Mouse (Mus musculus) testis, postnatal 10 days (tissue): ENCODE measurements at regions not wholly inside any gene's neighbourhood (a gene's known extent, or its start where the extent isn't known, plus 50 kb on each side); places are given as distances from the start of the nearest gene placed in this dataset.

Experiments used
- DNase-seq: peaks from one replicate; pipeline ENCODE4 v3.0.0; 2021; ENCODE audit warnings: low spot score

- no peak for DNase-seq
Observed at GRCm38 (mm10) chr14:73978694-73979093, 317.7 kb downstream of the Gm21750 start.

DNA sequence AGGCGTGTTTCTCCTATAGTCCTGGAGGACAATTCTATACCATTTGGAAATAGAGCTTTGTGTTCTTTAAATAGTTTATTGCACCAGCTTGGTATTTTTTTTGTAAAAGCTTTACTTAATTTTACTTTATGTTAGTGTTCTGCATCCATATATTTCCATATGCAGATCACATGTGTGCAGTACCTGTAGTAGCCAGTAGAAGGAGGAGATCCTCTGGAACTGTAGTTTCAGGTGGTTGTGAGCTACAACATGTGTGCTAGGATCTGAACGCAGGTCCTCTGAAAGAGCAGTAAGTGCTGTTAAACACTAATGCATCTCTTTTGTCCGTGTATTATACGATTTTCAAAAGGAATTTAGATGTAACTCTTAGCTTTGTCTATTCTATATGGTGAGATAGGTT lies 335.2 kb downstream of the Gm21750 start:
- no peak for DNase-seq

DNA sequence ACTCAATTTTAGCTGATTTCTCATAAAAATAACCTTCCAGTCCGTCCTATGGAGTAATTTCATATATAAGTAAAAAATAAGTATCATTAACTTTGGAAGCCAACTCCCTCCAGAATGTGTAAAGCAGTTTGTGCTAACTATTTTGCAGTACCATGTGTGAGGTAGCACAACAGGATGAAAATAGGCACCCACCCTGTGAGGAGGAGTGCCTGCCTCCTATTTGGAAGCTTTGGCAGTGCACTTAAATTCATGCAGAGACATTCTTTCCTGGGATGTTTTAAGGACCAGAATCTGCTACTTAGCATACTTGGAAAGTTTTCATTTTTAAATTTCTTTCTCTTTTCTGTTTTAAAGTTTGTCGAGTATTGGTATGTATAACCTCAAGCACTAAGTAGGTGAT lies 336.8 kb downstream of the Gm21750 start:
- DNase-seq = no peak

GRCm38 (mm10) chr14:73999409-73999909 lies 338.4 kb downstream of the Gm21750 start:
- DNase-seq = no peak

- no peak for DNase-seq
Observed at GRCm38 (mm10) chr14:74006911-74007310, 345.9 kb downstream of the Gm21750 start.

DNA sequence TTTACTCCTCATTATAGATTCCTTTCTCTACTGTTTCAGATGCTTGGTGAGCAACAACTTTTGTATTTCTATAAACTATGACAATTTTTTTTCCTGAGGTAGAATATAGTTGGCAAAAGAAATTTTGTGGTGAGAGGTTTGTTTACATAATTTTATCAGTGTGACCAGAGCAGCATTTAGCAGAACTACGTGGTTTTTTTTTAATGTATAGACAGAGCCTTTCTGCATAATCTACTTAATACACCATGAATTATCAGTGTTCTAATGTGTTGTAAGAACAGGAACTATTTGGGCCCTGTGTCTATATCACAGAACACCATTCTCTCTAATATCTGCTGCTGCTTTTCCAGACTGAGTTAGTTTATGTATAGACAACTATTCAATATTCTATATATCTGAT lies 350.5 kb downstream of the Gm21750 start:
- DNase-seq = no peak

DNA sequence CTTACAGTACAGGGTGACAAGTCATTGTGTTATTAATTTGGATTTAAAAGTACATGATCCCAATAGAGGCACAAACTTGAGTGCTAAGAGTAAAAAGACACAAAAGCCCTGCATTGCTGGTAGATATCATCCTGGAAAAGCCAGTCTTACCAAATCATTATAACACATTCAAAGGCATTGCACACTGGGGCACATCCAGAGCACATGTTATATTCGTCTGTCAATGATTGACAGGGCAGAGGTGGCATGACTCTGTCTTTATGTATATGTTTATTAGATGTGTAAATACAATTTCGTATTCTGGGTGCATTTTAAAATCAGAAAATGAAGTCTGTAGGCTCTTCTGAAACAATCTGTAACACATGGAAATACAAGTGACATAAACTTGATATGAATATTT lies 358.4 kb downstream of the Gm21750 start:
- DNase-seq = no peak

GRCm38 (mm10) chr14:74047009-74047694 lies 386.1 kb downstream of the Gm21750 start:
- DNase-seq = no peak

- no peak for DNase-seq
Observed at GRCm38 (mm10) chr14:74047695-74048280, 386.8 kb downstream of the Gm21750 start.

- no peak for DNase-seq
Observed at GRCm38 (mm10) chr14:74048386-74048785, 387.4 kb downstream of the Gm21750 start.

DNA sequence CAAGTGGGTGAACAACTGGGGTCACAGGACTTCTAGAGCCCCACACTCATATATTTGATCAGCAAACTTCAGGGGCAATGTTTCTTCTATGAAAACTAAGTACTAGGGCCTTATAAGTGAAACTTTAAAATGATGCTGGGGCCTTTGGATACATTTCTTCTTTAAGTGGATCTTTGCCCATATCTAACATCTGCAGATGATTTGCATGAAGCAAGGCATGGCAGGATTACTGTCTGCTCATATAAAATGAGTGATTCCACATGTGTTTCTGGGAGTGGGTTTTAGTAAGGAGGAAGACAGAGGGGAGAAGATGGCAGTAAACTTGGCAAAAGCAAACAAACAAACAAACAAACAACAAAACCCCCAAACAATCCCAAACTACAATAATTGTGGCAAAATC lies 405.0 kb downstream of the Gm21750 start:
- no peak for DNase-seq

- no peak for DNase-seq
Observed at GRCm38 (mm10) chr14:74093016-74093415, 432.0 kb downstream of the Gm21750 start.

- no peak for DNase-seq
Observed at GRCm38 (mm10) chr14:74099696-74100095, 438.7 kb downstream of the Gm21750 start.

- no peak for DNase-seq
Observed at GRCm38 (mm10) chr14:74112603-74113002, 451.6 kb downstream of the Gm21750 start.

- DNase-seq = no peak
Observed at GRCm38 (mm10) chr14:74113116-74113515, 452.1 kb downstream of the Gm21750 start.

GRCm38 (mm10) chr14:74113556-74113955 lies 452.5 kb downstream of the Gm21750 start:
- no peak for DNase-seq

- no peak for DNase-seq
Observed at GRCm38 (mm10) chr14:74117686-74118085, 456.7 kb downstream of the Gm21750 start.

GRCm38 (mm10) chr14:74145202-74145700 lies 484.2 kb downstream of the Gm21750 start:
- no peak for DNase-seq

DNA sequence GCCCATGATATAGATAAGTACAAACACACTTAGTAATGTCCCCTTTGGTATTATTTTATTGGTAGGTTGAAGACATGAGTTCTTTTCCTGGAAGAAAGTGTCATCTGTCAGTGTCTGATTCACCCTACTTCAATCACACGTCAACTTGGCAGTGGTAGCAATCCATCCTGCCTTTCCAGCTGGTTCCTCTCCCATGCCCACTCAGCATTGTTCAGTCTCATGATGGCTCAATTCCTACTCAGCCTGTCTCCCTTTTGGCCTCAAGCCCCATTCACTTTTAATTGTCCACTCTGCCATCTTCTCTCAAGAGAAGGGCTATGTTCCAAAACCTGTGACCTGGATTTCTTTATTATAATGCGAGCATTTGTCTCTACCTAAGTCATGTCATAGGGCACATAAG lies 474.4 kb upstream of the Htr2a start:
- DNase-seq = no peak

- no peak for DNase-seq
Observed at GRCm38 (mm10) chr14:74169131-74169875, 471.3 kb upstream of the Htr2a start.

DNA sequence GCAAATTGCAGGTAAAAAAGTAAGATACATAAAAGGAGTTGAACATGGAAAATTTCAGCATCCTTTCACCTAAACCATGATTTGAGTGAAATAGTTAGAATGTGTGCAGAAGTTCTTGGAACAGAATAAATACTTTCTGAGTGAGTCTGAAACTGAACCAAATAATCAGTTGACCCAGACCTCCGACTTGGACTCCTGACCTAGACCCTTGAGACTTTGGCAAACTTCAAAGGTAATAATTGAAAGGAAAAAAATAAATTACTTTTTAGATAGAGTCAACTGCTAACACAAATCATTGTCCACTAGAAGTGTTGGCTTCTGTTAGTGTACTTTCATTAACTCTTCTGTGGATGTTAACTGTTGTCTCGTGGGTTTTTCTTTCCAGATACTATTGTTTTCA lies 460.6 kb upstream of the Htr2a start:
- DNase-seq = no peak

DNA sequence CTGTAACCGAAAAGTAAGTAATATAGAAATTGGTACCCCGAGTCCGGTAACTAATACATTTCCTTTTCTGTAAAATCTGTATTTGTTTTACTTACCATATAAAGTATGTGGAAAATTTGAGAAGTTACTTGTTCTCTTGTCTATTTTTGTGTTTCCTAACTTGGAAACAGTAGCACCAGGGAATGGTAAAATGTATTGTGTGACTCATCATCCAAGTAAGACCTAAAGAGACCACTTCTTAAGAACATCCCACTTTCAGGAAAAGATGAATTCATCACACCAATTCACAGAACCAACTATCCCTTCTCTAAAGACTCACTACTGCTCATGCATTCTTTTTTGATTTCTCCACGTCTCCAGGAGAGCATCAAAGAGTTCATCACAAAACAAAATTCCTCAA lies 457.6 kb upstream of the Htr2a start:
- DNase-seq = no peak

GRCm38 (mm10) chr14:74201710-74202109 lies 438.9 kb upstream of the Htr2a start:
- no peak for DNase-seq
